Mouse (Mus musculus): ENCODE measurements at regions not wholly inside any gene's neighbourhood (a gene's known extent, or its start where the extent isn't known, plus 50 kb on each side); places are given as distances from the start of the nearest gene placed in this dataset.

- no peak overlapping the region for H3K9ac ChIP-seq (ENCODE audit: low read depth, low read length)
- no peak overlapping the region for H3K27ac ChIP-seq (ENCODE audit: low read depth, low read length)
- no peaks in the 10 kb centered on the region for H3K4me1 ChIP-seq (ENCODE audit: control insufficient read depth, insufficient read depth, low read length)
- no peak overlapping the region for H3K4me2 ChIP-seq (replicated peaks; ENCODE audit: low read depth, low read length)
- H3K9me3 ChIP-seq (ENCODE audit: control insufficient read depth, low read length): no peaks in the 10 kb centered on the region
- H3K27me3 ChIP-seq (ENCODE audit: control insufficient read depth, insufficient read depth, low read length): no peaks in the 10 kb centered on the region
- no peaks in the 10 kb centered on the region for H3K36me3 ChIP-seq (ENCODE audit: control insufficient read depth, insufficient read depth, low read length)
- WGBS: 85% methylated on average over 2 of the region's 2 CpGs
- no peak overlapping the region for H3K4me3 ChIP-seq (ENCODE audit: low read length)
- ATAC-seq (ENCODE audit: low FRiP score, low TSS enrichment): no peak
Observed at GRCm38 (mm10) chr11:90755981-90756380, 67.8 kb upstream of the Tom1l1 start.

- WGBS: 66% methylated on average over 3 of the region's 3 CpGs
- Histone ChIP-seq H3K9me3 (ENCODE audit: control insufficient read depth, low read length) (no peaks in the 10 kb centered on the region), H3K27ac (ENCODE audit: low read depth, low read length) (no peak overlapping the region), H3K4me3 (ENCODE audit: low read length) (no peak overlapping the region), H3K9ac (ENCODE audit: low read depth, low read length) (no peak overlapping the region), H3K4me1 (ENCODE audit: control insufficient read depth, insufficient read depth, low read length) (no peaks in the 10 kb centered on the region), H3K4me2 (replicated peaks; ENCODE audit: low read depth, low read length) (no peak overlapping the region), H3K27me3 (ENCODE audit: control insufficient read depth, insufficient read depth, low read length) (no peaks in the 10 kb centered on the region), H3K36me3 (ENCODE audit: control insufficient read depth, insufficient read depth, low read length) (no peaks in the 10 kb centered on the region)
- ATAC-seq (ENCODE audit: low FRiP score, low TSS enrichment): no peak
Observed at GRCm38 (mm10) chr11:90748448-90748847, 60.3 kb upstream of the Tom1l1 start.

- Histone ChIP-seq H3K4me3 (ENCODE audit: low read length) (no peak overlapping the region), H3K9ac (ENCODE audit: low read depth, low read length) (no peak overlapping the region), H3K9me3 (ENCODE audit: control insufficient read depth, low read length) (no peaks in the 10 kb centered on the region), H3K36me3 (ENCODE audit: control insufficient read depth, insufficient read depth, low read length) (no peaks in the 10 kb centered on the region), H3K27me3 (ENCODE audit: control insufficient read depth, insufficient read depth, low read length) (no peaks in the 10 kb centered on the region), H3K27ac (ENCODE audit: low read depth, low read length) (no peak overlapping the region), H3K4me2 (replicated peaks; ENCODE audit: low read depth, low read length) (no peak overlapping the region), H3K4me1 (ENCODE audit: control insufficient read depth, insufficient read depth, low read length) (no peaks in the 10 kb centered on the region)
- ATAC-seq (ENCODE audit: low FRiP score, low TSS enrichment): no peak
- WGBS: 57% methylated on average over 10 of the region's 10 CpGs
Observed at GRCm38 (mm10) chr11:90741952-90742617, 53.9 kb upstream of the Tom1l1 start.

- ATAC-seq (ENCODE audit: low FRiP score, low TSS enrichment): no peak
- Histone ChIP-seq H3K36me3 (ENCODE audit: control insufficient read depth, insufficient read depth, low read length) (no peaks in the 10 kb centered on the region), H3K4me2 (replicated peaks; ENCODE audit: low read depth, low read length) (no peak overlapping the region), H3K4me3 (ENCODE audit: low read length) (no peak overlapping the region), H3K27ac (ENCODE audit: low read depth, low read length) (no peak overlapping the region), H3K9me3 (ENCODE audit: control insufficient read depth, low read length) (no peaks in the 10 kb centered on the region), H3K9ac (ENCODE audit: low read depth, low read length) (no peak overlapping the region), H3K27me3 (ENCODE audit: control insufficient read depth, insufficient read depth, low read length) (no peaks in the 10 kb centered on the region), H3K4me1 (ENCODE audit: control insufficient read depth, insufficient read depth, low read length) (no peaks in the 10 kb centered on the region)
- 87% methylated on average over 3 of the region's 3 CpGs for WGBS
Observed at GRCm38 (mm10) chr11:90739501-90739900, 51.3 kb upstream of the Tom1l1 start.

GRCm38 (mm10) chr11:90738741-90739140 is 50.6 kb upstream of the Tom1l1 start:
- no peak for ATAC-seq (ENCODE audit: low FRiP score, low TSS enrichment)
- H3K4me1 ChIP-seq (ENCODE audit: control insufficient read depth, insufficient read depth, low read length): no peaks in the 10 kb centered on the region
- no peak overlapping the region for H3K4me2 ChIP-seq (replicated peaks; ENCODE audit: low read depth, low read length)
- no peak overlapping the region for H3K9ac ChIP-seq (ENCODE audit: low read depth, low read length)
- H3K4me3 ChIP-seq (ENCODE audit: low read length): no peak overlapping the region
- no peak overlapping the region for H3K27ac ChIP-seq (ENCODE audit: low read depth, low read length)
- H3K27me3 ChIP-seq (ENCODE audit: control insufficient read depth, insufficient read depth, low read length): no peaks in the 10 kb centered on the region
- H3K9me3 ChIP-seq (ENCODE audit: control insufficient read depth, low read length): no peaks in the 10 kb centered on the region
- no peaks in the 10 kb centered on the region for H3K36me3 ChIP-seq (ENCODE audit: control insufficient read depth, insufficient read depth, low read length)
- WGBS: 84% methylated on average over 2 of the region's 2 CpGs
